Mouse (Mus musculus): ENCODE data around the gene Btbd7. TPM values are rescaled to one million over a fixed set of nuclear protein-coding genes. Genes with fewer than 3 reads are reported as not detected.
A peak's percentile ranks its signal among the peaks of the same experiment; 100 is the strongest.

Gene Btbd7
- polyA plus RNA-seq, 1 experiment from 2014 or later, result 16.1 TPM

- Histone ChIP-seq H3K27me3 (ENCODE audit: insufficient read depth, poor library complexity, severe bottlenecking) (no peaks in the 10 kb centered on the region), H3K4me3 (no peak overlapping the region), H3K27ac (no peak overlapping the region), H3K36me3 (peaks cover 96% of the 10 kb centered on the region), H3K4me1 (no peaks in the 10 kb centered on the region), H3K9me3 (no peaks in the 10 kb centered on the region)
- no peak for DNase-seq (ENCODE audit: low spot score)
- WGBS, result 91% methylated on average over 8 of the region's 8 CpGs
These were observed 106.7 kb downstream of the Btbd7 start for GRCm38 (mm10) chr12:102771601-102772000.

- WGBS, result 91% methylated on average over 4 of the region's 4 CpGs
- H3K36me3 ChIP-seq, result peaks cover 96% of the 10 kb centered on the region
- H3K9me3 ChIP-seq, result no peaks in the 10 kb centered on the region
- H3K4me3 ChIP-seq, result no peak overlapping the region
- H3K27ac ChIP-seq, result no peak overlapping the region
- DNase-seq (ENCODE audit: low spot score), result no peak
- no peaks in the 10 kb centered on the region for H3K27me3 ChIP-seq (ENCODE audit: insufficient read depth, poor library complexity, severe bottlenecking)
- no peaks in the 10 kb centered on the region for H3K4me1 ChIP-seq
These were observed 109.3 kb downstream of the Btbd7 start for GRCm38 (mm10) chr12:102769000-102769399.

GRCm38 (mm10) chr12:102763696-102764095 is 114.6 kb downstream of the Btbd7 start:
- H3K36me3 ChIP-seq, result peaks cover 58% of the 10 kb centered on the region
- peak; percentile 1 for DNase-seq (ENCODE audit: low spot score)
- no peak overlapping the region for H3K4me3 ChIP-seq

GRCm38 (mm10) chr12:102761668-102762067 is 116.6 kb downstream of the Btbd7 start:
- Histone ChIP-seq H3K27me3 (ENCODE audit: insufficient read depth, poor library complexity, severe bottlenecking) (no peaks in the 10 kb centered on the region), H3K4me3 (no peak overlapping the region), H3K36me3 (peaks cover 38% of the 10 kb centered on the region), H3K4me1 (peaks cover 13% of the 10 kb centered on the region), H3K27ac (no peak overlapping the region), H3K9me3 (no peaks in the 10 kb centered on the region)
- peak; percentile 24 for DNase-seq (ENCODE audit: low spot score)
- 88% methylated on average over 3 of the region's 3 CpGs for WGBS

More at GRCm38 (mm10) chr12:102763696-102764095, 114.6 kb downstream of the Btbd7 start:
- H3K9me3 ChIP-seq, result no peaks in the 10 kb centered on the region
- H3K27ac ChIP-seq, result no peak overlapping the region
- H3K4me1 ChIP-seq, result peaks cover 6% of the 10 kb centered on the region
- H3K27me3 ChIP-seq (ENCODE audit: insufficient read depth, poor library complexity, severe bottlenecking), result no peaks in the 10 kb centered on the region

- H3K36me3 ChIP-seq, result peaks cover 16% of the 10 kb centered on the region
- H3K9me3 ChIP-seq, result no peaks in the 10 kb centered on the region
- H3K4me3 ChIP-seq, result peak overlapping the region; percentile 94
- H3K4me1 ChIP-seq, result peaks cover 15% of the 10 kb centered on the region
- peak; percentile 63 for DNase-seq (ENCODE audit: low spot score)
- WGBS, result 3% methylated on average over 5 of the region's 5 CpGs
- H3K27ac ChIP-seq, result peak overlapping the region; percentile 91; the same call in 1 of the 2 replicates
- no peaks in the 10 kb centered on the region for H3K27me3 ChIP-seq (ENCODE audit: insufficient read depth, poor library complexity, severe bottlenecking)
These were observed 119.3 kb downstream of the Btbd7 start for GRCm38 (mm10) chr12:102758936-102759335.

GRCm38 (mm10) chr12:102758403-102758756 is 119.9 kb downstream of the Btbd7 start, which contains the start of gene Gm20604:
Gm20604 (minus strand) TSS chr12:102758672.
- WGBS, result 1% methylated on average over 10 of the region's 10 CpGs
- H3K27ac ChIP-seq, result peak within 1 kb of the TSS; percentile 91
- H3K36me3 ChIP-seq, result peaks cover 14% of the 10 kb centered on the region
- peaks cover 15% of the 10 kb centered on the region for H3K4me1 ChIP-seq
- no peak for DNase-seq (ENCODE audit: low spot score)
- H3K4me3 ChIP-seq, result peak within 1 kb of the TSS; percentile 94
- no peaks in the 10 kb centered on the region for H3K27me3 ChIP-seq (ENCODE audit: insufficient read depth, poor library complexity, severe bottlenecking)
- no peaks in the 10 kb centered on the region for H3K9me3 ChIP-seq

GRCm38 (mm10) chr12:102757689-102758402 is 120.4 kb downstream of the Btbd7 start, which contains the start of the genes Gm28051, Gon7 and Ubr7:
Gm28051 (minus strand) TSS chr12:102757765.
Gon7 (minus strand) TSS chr12:102757803.
Ubr7 (plus strand) TSS chr12:102757967.
- Histone ChIP-seq H3K4me3 (peak within 1 kb of the TSS; percentile 94), H3K9me3 (no peaks in the 10 kb centered on the region)
- under 1% methylated on average over 73 of the region's 73 CpGs for WGBS

GRCm38 (mm10) chr12:102757055-102757688 is 121.1 kb downstream of the Btbd7 start:
- Histone ChIP-seq H3K27me3 (ENCODE audit: insufficient read depth, poor library complexity, severe bottlenecking) (no peaks in the 10 kb centered on the region), H3K4me3 (peak overlapping the region; percentile 94), H3K27ac (peak overlapping the region; percentile 91), H3K36me3 (peaks cover 8% of the 10 kb centered on the region), H3K9me3 (no peaks in the 10 kb centered on the region), H3K4me1 (peaks cover 15% of the 10 kb centered on the region)
- DNase-seq (ENCODE audit: low spot score), result no peak
- 1% methylated on average over 46 of the region's 46 CpGs for WGBS

More at GRCm38 (mm10) chr12:102757689-102758402, 120.4 kb downstream of the Btbd7 start, which contains the start of the genes Gm28051, Gon7 and Ubr7:
- Histone ChIP-seq H3K36me3 (peaks cover 14% of the 10 kb centered on the region), H3K4me1 (peaks cover 15% of the 10 kb centered on the region), H3K27ac (peak within 1 kb of the TSS; percentile 91), H3K27me3 (ENCODE audit: insufficient read depth, poor library complexity, severe bottlenecking) (no peaks in the 10 kb centered on the region)
- DNase-seq (ENCODE audit: low spot score), result peak; percentile 98

GRCm38 (mm10) chr12:102756304-102756703 is 122.0 kb downstream of the Btbd7 start:
- peaks cover 7% of the 10 kb centered on the region; the same call in 1 of the 2 replicates for H3K36me3 ChIP-seq
- peaks cover 15% of the 10 kb centered on the region for H3K4me1 ChIP-seq
- H3K4me3 ChIP-seq, result peak overlapping the region; percentile 94
- no peaks in the 10 kb centered on the region for H3K9me3 ChIP-seq
- H3K27me3 ChIP-seq (ENCODE audit: insufficient read depth, poor library complexity, severe bottlenecking), result no peaks in the 10 kb centered on the region
- DNase-seq (ENCODE audit: low spot score), result peak; percentile 72
- H3K27ac ChIP-seq, result peak overlapping the region; percentile 91; the same call in 1 of the 2 replicates
- WGBS, result 77% methylated on average over 7 of the region's 7 CpGs

GRCm38 (mm10) chr12:102748256-102748655 is 130.0 kb downstream of the Btbd7 start:
- H3K36me3 ChIP-seq, result peaks cover 19% of the 10 kb centered on the region
- peak; percentile 54 for DNase-seq (ENCODE audit: low spot score)
- H3K4me1 ChIP-seq, result peaks cover 10% of the 10 kb centered on the region
- H3K4me3 ChIP-seq, result no peak overlapping the region
- H3K27ac ChIP-seq, result no peak overlapping the region
- no peaks in the 10 kb centered on the region for H3K9me3 ChIP-seq
- 83% methylated on average over 3 of the region's 3 CpGs for WGBS
- no peaks in the 10 kb centered on the region for H3K27me3 ChIP-seq (ENCODE audit: insufficient read depth, poor library complexity, severe bottlenecking)

- peaks cover 20% of the 10 kb centered on the region for H3K4me1 ChIP-seq
- WGBS, result 58% methylated on average over 6 of the region's 6 CpGs
- peaks cover 19% of the 10 kb centered on the region for H3K36me3 ChIP-seq
- no peaks in the 10 kb centered on the region for H3K9me3 ChIP-seq
- H3K27ac ChIP-seq, result no peak overlapping the region
- H3K27me3 ChIP-seq (ENCODE audit: insufficient read depth, poor library complexity, severe bottlenecking), result no peaks in the 10 kb centered on the region
- DNase-seq (ENCODE audit: low spot score), result peak; percentile 70
- H3K4me3 ChIP-seq, result peak overlapping the region; percentile 93; the same call in 1 of the 2 replicates
These were observed 133.4 kb downstream of the Btbd7 start for GRCm38 (mm10) chr12:102744839-102745238.

- H3K4me3 ChIP-seq, result peak within 1 kb of the TSS; percentile 93
- peak within 1 kb of the TSS; percentile 96 for H3K27ac ChIP-seq
- peaks cover 15% of the 10 kb centered on the region for H3K36me3 ChIP-seq
- H3K27me3 ChIP-seq (ENCODE audit: insufficient read depth, poor library complexity, severe bottlenecking), result no peaks in the 10 kb centered on the region
- peak; percentile 96 for DNase-seq (ENCODE audit: low spot score)
- H3K4me1 ChIP-seq, result peaks cover 23% of the 10 kb centered on the region
- WGBS, result under 1% methylated on average over 63 of the region's 63 CpGs
- H3K9me3 ChIP-seq, result no peaks in the 10 kb centered on the region
These were observed 134.4 kb downstream of the Btbd7 start, which contains the start of the genes Moap1 and Tmem251 for GRCm38 (mm10) chr12:102743589-102744574. Moap1 (minus strand) TSS chr12:102743661. Tmem251 (plus strand) TSS chr12:102743762.
